Mouse (Mus musculus) mature B cell (primary cell): Measurements from ENCODE around the gene Klk1.

Experiments
- in situ Hi-C: fragments of 300-500 bp; cut with MboI; formaldehyde crosslinking; loops from 2 replicates; pipeline ENCODE4 v1.14.3; 2019

Gene Klk1

GRCm38 (mm10) chr7:44253023-44253616 lies 28.0 kb downstream of the Klk1 start:
- in situ Hi-C loops: loop anchor here (25.0 kb wide), 1 partner anchor 234 kb away; the partner anchor contains the start of genes Emc10 and Fam71e1

DNA sequence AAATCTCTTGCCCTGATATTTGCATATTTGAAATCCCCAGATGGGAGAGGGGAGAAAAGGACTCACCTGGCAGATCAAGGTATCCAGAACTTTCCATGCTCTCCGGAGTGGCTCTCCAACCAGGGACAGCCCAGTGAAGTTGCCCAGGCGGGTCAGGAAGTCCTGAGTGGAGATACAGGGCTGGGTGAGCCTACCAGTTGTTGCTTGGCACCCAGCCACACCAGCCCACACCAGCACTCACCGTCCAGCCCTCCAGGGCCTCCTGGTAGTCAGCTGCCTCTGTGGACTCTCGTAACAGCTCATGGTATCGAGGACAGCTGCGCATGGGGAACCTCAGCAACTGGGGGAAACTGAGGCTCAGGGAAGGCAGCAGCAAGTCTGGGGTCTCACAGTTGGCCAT lies 29.8 kb downstream of the Klk1 start:
- in situ Hi-C loops: loop anchor here (25.0 kb wide), 1 partner anchor 232 kb away; the partner anchor contains the start of genes Emc10 and Fam71e1

- in situ Hi-C loops: loop anchor here (25.0 kb wide), 1 partner anchor 230 kb away; the partner anchor contains the start of genes Emc10 and Fam71e1
Measured at GRCm38 (mm10) chr7:44257278-44257677, 32.1 kb downstream of the Klk1 start, which contains the start of gene Acp4. Acp4 (minus strand) TSS chr7:44257378.

DNA sequence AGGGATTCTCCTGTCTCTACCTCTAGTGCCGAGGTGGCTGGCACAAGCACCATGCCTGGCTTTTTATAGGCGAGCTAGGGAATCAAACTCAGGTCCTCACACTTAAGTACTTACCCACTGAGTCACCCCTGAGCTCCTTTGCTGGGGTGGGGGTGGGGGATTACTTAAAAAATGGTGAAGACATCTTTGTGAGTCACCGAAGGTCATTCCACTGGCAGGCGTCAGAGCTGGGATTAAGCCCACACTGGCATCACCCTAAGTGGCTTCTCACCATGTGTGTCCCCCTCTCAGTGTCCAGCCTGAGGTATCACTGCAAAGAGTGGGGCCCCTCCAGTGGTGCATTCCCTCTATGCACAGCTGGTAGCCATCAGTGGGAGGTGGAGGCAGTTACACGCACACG lies 35.2 kb downstream of the Klk1 start:
- in situ Hi-C loops: loop anchor here (5.0 to 25.0 kb wide), 2 partner anchors 82 to 227 kb away; partner anchors contain the start of genes Emc10 and Fam71e1

DNA sequence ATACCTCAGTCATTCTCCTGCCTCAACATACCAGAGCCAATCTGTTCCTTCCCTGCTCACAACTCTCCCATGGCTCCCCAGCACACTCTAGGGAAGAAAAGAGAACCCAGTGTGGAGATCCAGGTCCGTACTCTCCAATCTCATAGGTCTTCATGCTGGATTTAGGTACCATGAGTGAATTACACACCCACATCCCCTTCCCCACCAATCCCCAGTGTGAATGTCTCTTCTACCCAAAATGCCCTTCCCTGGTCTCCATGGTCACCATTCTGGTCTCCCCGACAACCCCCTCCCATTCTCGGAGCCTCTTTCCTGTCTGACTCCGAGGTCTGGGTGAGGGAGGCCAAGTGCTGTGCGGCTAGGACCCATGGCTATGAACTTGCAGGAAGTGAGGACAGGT lies 36.0 kb downstream of the Klk1 start, which contains the start of gene Gm15517:
TSS of gene Gm15517 (plus strand) at position 301 of the 400 bp plus-strand sequence.
- in situ Hi-C loops: loop anchor here (5.0 to 25.0 kb wide), 2 partner anchors 81 to 226 kb away; partner anchors contain the start of genes Emc10 and Fam71e1

- in situ Hi-C loops: loop anchor here (5.0 to 25.0 kb wide), 2 partner anchors 79 to 224 kb away; partner anchors contain the start of genes Emc10 and Fam71e1
Measured at GRCm38 (mm10) chr7:44262791-44263643, 37.9 kb downstream of the Klk1 start.

- in situ Hi-C loops: loop anchor here (25.0 kb wide), 1 partner anchor 219 kb away; the partner anchor contains the start of genes Emc10 and Fam71e1
Measured at GRCm38 (mm10) chr7:44268117-44268516, 43.0 kb downstream of the Klk1 start.

DNA sequence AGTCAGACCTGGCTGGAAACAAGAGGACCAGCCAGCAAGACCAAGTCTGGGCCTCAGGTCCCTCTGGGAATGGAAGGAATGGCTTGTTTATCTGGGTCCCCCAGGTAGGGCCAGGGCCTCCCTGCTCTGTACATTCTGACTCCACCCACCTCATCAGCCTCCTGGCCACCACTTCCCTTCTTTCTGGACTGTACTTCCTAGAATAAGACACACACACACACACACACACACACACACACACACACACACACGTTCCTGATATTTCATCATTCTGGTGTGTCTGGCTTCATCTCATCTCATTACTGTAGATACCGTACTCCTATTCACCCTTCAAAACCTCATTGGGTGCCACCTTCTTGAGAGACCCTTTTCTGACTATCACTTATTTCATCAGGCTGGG lies 44.2 kb downstream of the Klk1 start:
- in situ Hi-C loops: loop anchor here (25.0 kb wide), 1 partner anchor 218 kb away; the partner anchor contains the start of genes Emc10 and Fam71e1

DNA sequence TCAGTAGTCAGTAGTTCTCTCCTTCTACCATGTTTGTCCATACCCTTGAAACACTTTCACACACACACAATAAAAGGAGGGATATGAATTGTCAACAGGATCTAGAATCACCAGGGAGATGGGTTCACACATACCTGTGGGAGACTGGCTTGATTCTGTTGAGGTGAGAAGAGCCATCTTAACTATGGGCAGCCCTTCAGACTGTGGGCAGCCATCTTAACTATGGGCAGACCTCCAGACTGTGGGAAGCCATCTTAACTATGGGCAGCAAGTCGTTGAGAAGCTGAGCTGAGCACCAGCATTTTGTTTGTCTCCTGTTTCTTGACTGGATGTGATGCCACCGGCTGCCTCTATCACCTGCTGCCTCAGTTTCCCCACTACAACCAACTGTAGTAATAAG lies 46.1 kb downstream of the Klk1 start:
- in situ Hi-C loops: loop anchor here (25.0 kb wide), 1 partner anchor 216 kb away; the partner anchor contains the start of genes Emc10 and Fam71e1

- in situ Hi-C loops: loop anchor here (25.0 kb wide), 1 partner anchor 215 kb away; the partner anchor contains the start of genes Emc10 and Fam71e1
Measured at GRCm38 (mm10) chr7:44272546-44272945, 47.4 kb downstream of the Klk1 start.

DNA sequence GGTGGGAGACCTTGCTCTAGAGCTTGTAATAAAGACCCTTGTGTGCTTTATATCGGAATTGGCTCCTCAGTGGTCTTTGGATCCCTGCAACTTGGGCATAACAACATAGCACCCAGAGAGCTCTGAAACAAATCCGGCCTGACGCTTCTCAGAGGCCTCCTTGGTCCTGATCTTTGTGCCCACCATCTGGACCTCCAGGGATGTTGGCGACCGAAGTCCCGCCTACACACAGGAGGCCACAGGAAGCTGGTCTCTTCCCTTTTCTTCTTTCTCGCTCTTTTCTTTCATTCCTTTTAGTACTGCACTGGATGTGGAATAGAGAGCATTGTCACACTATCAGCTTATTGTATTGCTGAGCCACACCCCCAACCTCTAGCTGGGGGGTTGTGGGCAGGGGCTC lies 48.3 kb downstream of the Klk1 start:
- in situ Hi-C loops: loop anchor here (25.0 kb wide), 1 partner anchor 214 kb away; the partner anchor contains the start of genes Emc10 and Fam71e1

DNA sequence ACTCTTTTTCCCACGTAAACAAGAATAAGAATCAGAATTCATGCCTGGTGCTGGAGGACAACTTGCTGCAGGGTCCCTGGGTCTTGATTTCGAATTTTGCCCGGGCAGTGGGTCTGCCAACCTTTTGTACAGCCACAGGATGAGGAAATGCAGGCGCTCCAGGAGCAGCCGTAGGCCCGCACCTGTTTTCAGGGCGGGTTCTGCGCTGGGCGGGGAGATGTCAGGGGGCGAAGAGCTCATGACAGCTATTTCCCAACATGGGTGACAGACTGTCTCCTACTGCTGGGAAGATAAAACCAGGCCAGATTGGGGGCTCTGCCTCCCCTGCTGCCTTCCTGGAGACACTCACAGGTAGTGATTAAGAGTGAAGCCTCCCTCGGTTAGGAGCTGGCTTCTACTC lies 48.9 kb downstream of the Klk1 start:
- in situ Hi-C loops: loop anchor here (25.0 kb wide), 1 partner anchor 213 kb away; the partner anchor contains the start of genes Emc10 and Fam71e1

DNA sequence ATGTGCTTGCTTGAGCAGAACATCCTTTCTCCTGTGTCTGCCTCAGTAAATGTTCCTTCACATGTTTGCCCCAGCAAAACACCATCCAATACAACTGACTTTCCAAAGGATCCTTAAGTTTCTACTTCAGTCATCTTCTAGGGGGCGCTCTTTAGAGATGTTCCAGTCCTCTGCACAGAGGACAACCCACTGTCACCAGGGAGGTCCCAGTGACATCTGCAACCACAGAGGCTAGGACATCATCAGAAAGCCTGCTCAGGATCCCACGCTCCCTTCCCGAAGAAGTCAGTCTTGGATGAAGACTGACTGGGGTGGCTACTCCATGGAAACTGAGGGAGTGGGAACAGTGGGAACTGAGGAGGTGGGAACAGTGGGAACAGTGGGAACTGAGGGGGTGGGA lies 50.4 kb downstream of the Klk1 start:
- in situ Hi-C loops: no loop called here

DNA sequence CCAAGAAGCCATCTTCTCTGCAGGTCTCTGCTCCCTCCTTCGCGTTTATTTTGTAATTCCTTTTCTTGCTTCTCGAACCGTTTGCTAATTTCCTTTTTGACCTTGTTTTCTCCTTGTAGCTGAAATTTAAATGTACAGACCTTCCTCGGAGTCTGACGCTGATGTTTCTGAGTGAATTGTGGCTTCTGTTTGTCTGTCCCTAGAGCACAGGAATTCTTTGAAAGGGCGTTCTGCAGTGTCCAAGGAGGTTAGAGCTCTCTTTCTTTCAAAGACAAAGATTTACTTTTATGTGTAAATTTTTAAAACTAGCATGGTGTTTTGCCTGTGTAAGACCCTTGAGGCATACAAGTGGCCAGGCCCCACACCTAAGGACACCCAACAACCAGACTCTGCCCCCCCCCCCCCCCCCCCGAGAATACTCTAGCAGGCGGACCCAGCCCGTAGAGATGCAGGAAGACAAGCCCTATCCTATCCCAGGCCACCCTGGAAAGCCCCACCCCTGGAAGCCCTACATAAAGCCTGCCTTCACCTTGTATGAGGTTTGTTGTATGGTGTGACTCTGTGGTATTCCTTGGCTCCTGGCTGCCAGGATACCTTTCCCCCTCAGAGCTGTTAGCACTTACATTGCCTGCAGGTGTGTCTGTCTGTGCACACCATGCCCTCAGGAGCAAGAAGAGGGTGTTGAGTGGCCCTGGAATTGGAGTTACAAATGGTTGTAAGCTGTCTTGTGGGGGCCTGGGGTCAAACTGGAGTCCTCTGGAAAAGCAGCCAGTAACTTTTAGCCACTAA lies 51.5 kb downstream of the Klk1 start:
- in situ Hi-C loops: no loop called here

DNA sequence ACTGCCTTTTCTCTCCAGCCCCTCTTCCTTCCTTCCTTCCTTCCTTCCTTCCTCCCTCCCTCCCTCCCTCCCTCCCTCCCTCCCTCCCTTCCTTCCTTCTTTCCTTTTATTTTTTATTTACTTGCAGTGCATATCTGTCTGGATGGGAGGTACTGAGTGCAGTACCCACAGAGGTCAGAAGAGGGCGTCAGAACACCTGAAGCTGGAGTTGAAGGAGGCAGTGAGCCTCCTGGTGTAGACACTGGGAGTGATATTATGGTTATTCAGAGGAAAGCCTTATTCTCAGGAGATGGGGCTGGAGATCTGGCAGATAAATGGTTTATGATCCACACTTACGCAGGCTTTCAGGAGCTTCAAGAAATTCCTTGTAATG lies 52.1 kb downstream of the Klk1 start:
- in situ Hi-C loops: no loop called here
